Mouse (Mus musculus) 3134 (cell line): ENCODE results near the gene Olfr624.
"Not testable (repeated sequence)": the region's sequence is repeated elsewhere in the genome, so short reads cannot be mapped to it uniquely, and the experiment has no call there.

ENCODE experiments used
- DNase-seq: peaks from one replicate; pipeline ENCODE4 v3.0.0-alpha.2; 2011; ENCODE audit warnings: low spot score; ENCODE audit not compliant: insufficient read length; ENCODE audit errors: extremely low read depth

Gene Olfr624

GRCm38 (mm10) chr7:103671091-103671490 is at the start of gene Olfr624:
Olfr624 (minus strand) TSS chr7:103671191.
- DNase-seq: no peak

- not testable (repeated sequence) for DNase-seq
Observed at GRCm38 (mm10) chr7:103716398-103716797, 45.4 kb upstream of the Olfr624 start.

- DNase-seq: no peak
Observed at GRCm38 (mm10) chr7:103714371-103714770, 43.4 kb upstream of the Olfr624 start, which contains the start of gene Olfr243. Olfr243 (plus strand) TSS chr7:103714671.

- no peak for DNase-seq
Observed at GRCm38 (mm10) chr7:103712024-103712423, 41.0 kb upstream of the Olfr624 start.

GRCm38 (mm10) chr7:103699469-103699868 is 28.5 kb upstream of the Olfr624 start:
- DNase-seq: no peak

- DNase-seq: no peak
Observed at GRCm38 (mm10) chr7:103682420-103682819, 11.4 kb upstream of the Olfr624 start, which contains the start of gene Olfr625-ps1. Olfr625-ps1 (plus strand) TSS chr7:103682720.

- DNase-seq: no peak
Observed at GRCm38 (mm10) chr7:103663598-103663997, 7.4 kb downstream of the Olfr624 start, which contains the start of gene Olfr623. Olfr623 (minus strand) TSS chr7:103663698.

GRCm38 (mm10) chr7:103644070-103644469 is 26.9 kb downstream of the Olfr624 start:
- DNase-seq: no peak

- no peak for DNase-seq
Observed at GRCm38 (mm10) chr7:103642602-103643001, 28.4 kb downstream of the Olfr624 start, which contains the start of gene Olfr622. Olfr622 (minus strand) TSS chr7:103642702.

GRCm38 (mm10) chr7:103636795-103637194 is 34.2 kb downstream of the Olfr624 start:
- DNase-seq: no peak
